Mouse (Mus musculus): ENCODE measurements at regions not wholly inside any gene's neighbourhood (a gene's known extent, or its start where the extent isn't known, plus 50 kb on each side); places are given as distances from the start of the nearest gene placed in this dataset.
"Not testable (repeated sequence)": the region's sequence is repeated elsewhere in the genome, so short reads cannot be mapped to it uniquely, and the experiment has no call there.

DNA sequence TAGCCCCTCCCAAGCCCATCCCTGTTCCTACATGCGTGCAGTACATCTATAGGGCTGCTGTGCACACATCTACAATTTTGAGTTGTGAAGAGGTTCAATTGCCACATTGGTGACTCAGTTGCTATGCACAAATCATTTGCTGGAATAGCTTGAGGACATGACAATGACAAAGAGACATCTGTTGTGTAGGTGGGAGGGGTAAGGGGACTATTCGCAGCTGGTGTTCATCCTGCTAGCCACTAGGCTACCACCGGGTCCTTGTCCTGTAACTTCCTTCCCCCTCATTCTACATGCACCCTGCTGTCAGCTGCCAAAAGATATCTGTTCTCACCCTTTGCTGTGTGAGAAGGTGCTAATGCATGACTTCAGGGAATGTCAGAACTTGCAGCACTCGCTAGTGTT lies 1117.7 kb upstream of the Arrdc3 start:
- DNase-seq (ENCODE audit: low read depth, low spot score) = peak; percentile 12

DNA sequence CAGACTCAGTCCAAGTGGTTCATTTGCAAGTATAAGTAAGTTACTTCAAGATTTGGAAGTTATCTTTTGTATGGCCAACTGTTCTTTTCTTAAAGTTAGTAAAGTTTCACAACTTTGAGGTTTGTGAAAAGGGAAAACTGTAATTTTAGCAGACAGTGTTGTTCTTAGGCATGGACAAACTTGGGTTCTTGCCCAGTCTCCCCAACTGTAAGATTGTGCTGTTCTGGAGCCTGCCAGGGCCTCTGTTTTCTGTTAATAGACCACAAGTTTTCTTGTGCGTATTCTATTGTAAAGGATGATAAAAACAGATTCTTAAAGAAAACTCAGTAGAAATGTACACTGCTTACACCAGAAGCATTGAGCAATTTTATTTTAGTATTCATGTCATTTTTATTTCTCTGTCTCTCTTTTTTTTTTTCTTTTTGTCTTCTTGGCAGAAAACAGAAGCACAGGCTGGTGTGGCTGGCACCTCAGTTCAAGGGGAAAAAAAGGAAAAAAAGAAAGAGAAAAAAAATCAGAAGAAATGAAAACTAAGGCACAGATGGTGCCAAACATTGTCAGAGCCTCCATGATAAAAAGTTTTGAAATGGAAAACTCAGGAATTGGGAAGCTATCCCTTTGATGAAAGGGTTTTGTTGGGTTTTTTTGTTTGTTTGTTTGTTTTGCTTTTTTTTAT lies 1098.1 kb upstream of the Arrdc3 start:
- peak; percentile 82 for DNase-seq (ENCODE audit: low read depth, low spot score)

DNA sequence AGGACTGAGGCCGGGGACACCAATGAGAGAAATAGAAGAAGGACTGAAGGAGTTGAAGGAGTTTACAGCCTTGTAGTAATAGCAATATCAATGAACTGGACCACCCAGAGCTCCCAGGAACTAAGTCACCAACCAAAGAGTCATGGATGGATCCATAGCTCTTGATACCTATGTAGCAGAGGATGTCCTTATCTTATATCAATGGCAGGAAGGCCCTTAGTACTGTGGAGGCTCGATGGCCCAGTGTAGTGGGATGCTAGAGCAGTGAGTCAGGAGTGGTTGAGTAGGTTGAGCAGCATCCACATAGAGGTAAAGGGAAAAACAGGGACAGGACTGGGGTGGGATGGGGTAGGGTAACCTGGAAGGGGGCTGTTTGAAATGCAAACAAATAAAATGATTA lies 1081.6 kb upstream of the Arrdc3 start:
- DNase-seq (ENCODE audit: low read depth, low spot score) = no peak

DNA sequence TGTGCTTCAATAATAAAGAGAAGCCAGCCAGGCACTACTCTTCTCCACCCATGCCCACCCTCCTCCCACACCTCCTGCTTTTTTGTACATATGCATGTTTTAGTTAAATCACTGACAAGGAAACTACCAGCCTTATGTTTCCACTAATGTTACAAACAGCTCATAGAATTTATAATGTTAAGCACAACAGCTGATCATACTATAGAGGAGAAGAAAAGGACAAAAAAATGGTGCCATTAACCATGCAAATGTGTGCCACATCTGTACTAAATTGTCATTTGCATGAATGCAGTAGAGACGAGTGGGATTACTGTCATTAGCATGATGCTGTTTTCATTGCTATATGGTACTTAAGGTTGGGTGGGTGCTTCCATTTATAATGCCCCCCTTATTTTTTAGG lies 1047.6 kb upstream of the Arrdc3 start:
- DNase-seq (ENCODE audit: low read depth, low spot score) = no peak

GRCm38 (mm10) chr13:79844800-79845199 lies 1038.4 kb upstream of the Arrdc3 start:
- DNase-seq (ENCODE audit: low read depth, low spot score) = no peak

DNA sequence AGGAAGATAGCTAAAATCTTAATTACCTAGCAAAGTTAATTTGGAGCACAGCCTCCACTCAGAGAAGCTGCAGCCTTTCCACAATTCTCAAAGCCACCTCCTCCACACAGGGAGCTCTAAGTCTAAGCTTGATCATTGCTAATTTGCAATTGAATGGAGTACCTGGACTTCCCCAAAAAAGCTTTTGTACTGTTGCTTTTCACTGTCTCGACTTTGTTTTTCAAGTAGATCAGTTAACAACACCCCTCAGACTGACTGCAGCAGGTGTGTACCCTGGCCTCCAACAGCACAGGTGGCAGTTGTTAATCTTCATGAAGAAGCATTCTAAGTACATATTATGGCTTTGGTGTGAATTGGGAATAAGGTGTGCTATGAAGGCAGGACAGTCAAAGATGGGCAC lies 1015.7 kb upstream of the Arrdc3 start:
- DNase-seq (ENCODE audit: low read depth, low spot score) = not testable (repeated sequence)

- no peak for DNase-seq (ENCODE audit: low read depth, low spot score)
Observed at GRCm38 (mm10) chr13:79868481-79869225, 1014.5 kb upstream of the Arrdc3 start.

- no peak for DNase-seq (ENCODE audit: low read depth, low spot score)
Observed at GRCm38 (mm10) chr13:79880136-79880535, 1003.0 kb upstream of the Arrdc3 start.

GRCm38 (mm10) chr13:79885959-79886358 lies 997.2 kb upstream of the Arrdc3 start:
- no peak for DNase-seq (ENCODE audit: low read depth, low spot score)

DNA sequence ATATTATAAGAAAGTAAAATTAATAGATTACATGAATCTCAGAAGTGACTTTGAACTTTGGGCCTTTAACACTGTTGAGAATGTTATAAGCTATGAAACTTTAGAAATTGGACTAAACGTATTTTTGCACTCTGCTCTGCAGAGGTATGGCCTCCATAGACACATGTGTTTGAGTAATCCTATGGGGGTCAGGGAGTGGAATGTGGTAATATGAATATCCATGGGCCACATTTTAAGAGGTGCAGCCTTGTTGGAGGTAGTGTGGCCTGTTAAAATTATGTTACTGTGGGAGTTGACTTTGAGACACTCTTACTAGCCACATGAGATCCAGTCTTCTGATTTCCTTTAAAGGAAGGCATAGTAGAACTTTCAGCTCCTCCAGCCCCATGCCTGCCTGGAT lies 996.8 kb upstream of the Arrdc3 start:
- no peak for DNase-seq (ENCODE audit: low read depth, low spot score)
